Mouse (Mus musculus) layer of hippocampus, postnatal 25 days (tissue): Measurements from ENCODE around the gene Gab2. TPM values are rescaled to one million over a fixed set of nuclear protein-coding genes. Genes with fewer than 3 reads are reported as not detected.
A peak's percentile ranks its signal among the peaks of the same experiment; 100 is the strongest.

ENCODE experiments used
- DNase-seq, 2 experiments: peaks; one replicate each; pipeline ENCODE4 v3.0.0; 2022; ENCODE audit warnings: mixed read lengths in 2 of 2, low spot score in 1 of 2; ENCODE audit errors: extremely low spot score in 1 of 2
- total RNA-seq, 2 experiments: library from RNA; stranded (reverse); gene quantifications; 2 replicates each; pipeline ENCODE4 v1.2.3; 2021

Gab2 gene
- total RNA-seq, 2 experiments from 2014 or later: 9.9 to 11.5 TPM

DNA sequence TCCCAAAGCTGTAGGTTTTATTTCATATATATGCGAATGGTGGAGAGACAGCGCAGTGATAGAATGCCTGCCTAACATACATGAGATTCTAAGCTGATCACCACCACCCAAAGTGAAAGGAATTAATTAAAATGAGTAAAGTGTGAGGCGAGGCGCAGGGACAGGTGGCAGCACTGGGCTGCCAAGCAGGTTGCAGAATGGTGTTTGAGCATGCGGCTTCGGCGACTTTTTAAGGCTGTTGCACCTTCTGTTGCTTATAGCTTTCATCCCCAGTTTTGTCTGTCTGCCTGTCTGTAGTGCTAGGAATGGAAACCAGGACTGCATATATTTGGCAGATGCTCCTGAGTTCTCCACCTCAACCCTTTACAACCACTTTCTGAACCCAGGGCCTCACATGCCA, 258.2 kb downstream of the Gab2 start:
- DNase-seq: no peak

DNA sequence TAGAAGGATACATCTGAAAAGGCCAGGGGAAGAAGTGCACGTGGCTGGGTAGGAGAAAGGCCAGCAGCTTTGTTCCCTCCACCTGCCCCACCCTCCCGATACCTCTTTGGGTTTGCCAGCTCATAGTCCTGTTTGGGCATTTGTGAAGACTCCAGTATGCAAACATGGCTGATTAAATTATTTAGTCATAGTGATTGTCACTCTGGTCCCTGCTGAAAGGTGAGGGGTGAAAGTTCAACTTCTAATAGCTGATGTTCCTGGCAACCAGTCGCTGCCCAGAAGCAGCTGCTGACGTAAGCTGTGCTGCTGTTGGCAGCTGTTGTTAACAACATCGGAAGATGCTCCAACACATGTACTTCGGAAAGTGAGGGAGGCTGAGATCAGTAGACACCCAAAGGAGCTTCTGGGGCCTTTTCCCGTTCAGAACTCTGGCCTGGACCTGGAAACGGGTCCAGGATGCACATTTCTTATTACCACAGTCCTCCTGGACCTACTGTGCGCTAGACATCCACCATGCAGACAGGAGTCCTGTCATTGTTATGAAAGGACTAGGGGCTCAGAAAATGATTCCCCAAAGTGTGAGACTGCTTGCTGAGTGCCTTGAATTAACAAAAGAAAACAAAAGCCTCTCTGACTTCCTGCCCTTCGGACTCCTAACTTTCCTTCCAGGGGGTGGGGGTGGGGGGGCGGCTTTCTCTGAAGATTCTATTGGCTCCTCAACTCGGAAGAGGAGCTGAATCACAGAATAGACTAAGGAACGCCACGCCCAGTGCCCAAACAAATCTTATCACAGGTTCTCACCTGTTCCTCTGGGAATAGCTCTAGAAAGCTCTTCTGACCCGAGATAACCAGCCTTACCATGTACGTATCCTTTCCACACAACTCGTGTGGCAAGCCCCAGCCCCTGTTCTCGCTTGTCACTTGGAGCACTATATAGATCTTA, 259.8 kb downstream of the Gab2 start:
- no peak for DNase-seq

- DNase-seq: no peak
These were observed 261.6 kb downstream of the Gab2 start for GRCm38 (mm10) chr7:97342961-97343360.

DNA sequence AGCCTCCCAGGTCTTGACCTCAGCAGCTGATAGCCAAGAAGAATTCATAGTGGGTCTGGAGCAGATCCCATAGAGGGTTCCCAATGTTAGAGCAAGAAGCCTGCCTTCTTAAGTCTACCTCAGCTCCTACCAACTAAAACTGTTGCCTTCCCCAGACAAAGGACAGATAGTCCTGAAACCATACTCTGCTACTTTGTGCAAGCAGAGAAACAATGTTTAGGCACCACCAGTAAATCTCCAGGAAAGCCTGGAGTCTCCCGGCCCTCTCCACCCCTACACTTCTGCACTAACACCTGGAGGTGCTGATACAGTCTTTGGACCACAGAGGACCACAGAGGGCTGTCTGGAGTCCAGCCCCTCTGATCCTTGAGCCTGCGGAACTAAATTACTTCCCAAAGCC, 263.3 kb downstream of the Gab2 start:
- peak in 1 of 2 experiments; percentile 3 for DNase-seq

DNA sequence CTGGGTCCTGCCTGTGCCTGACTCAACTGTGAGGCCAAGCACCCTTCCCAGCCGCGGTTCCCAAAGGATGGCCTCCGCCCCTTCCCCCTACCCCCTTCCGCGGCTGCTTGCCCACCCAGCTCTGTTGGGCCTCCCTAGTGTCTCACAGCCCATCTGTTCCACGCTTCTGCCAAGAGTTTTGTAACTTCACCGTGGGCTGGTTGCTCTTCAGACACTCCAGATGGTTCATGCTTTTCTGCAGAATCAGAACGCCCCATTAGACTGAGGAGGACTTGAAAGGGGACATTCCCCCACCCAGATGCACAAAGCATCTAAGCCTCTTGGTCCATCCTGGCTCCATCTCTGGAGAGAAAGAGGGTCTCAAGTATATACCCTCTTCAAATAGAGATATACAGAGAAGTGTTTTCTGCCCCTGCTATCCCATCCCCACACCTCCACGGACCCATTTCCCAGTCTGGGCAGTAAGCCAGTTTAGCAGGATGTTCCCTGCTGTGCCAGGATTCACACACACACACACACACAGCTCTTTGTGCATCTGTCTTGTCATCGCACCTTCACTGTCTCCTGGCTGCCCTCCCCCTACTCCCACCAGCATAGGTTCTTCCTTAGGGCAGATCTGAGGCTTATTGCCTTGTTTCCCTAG, 264.0 kb downstream of the Gab2 start:
- DNase-seq: peak; percentile 55 to 61

- no peak for DNase-seq
These were observed 264.9 kb downstream of the Gab2 start for GRCm38 (mm10) chr7:97346111-97346821.

DNA sequence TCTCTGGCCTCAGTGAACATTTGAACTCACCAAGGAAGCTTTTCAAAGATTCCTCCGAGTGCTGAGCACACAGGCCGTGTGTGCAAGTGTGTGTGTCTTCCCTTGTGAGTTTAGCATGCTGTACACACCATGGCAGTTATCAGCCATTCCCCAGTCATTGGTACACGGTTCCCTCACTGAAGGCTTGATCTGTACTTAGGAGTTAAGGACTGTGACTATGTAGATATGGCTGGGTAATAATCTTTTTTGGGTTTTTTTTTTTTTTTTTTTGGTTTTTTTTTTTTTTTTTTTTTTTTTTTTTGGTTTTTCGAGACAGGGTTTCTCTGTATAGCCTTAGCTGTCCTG, 265.4 kb downstream of the Gab2 start:
- DNase-seq: no peak

GRCm38 (mm10) chr7:97347464-97347863, 266.1 kb downstream of the Gab2 start:
- DNase-seq: no peak

- no peak for DNase-seq
These were observed 266.9 kb downstream of the Gab2 start for GRCm38 (mm10) chr7:97348318-97348717.

DNA sequence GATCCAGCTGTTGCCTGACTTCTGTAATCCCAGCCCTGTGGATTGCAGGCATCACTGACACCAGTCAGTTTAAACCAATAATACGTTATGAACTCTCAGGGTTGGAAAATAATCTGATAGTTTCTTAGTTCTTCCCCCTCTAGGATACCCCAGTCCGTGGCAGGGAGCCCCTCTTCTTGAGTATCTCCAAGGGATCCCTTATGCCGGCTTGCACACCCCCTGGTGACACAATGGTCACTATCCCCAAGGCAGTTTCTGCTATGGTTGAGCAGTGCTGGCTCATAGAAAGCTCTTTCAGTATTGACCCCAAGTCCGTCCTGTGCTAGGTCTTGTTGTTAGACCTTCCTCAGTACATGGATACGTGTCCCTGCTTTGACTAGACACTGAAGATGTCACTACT, 267.4 kb downstream of the Gab2 start:
- no peak for DNase-seq

DNA sequence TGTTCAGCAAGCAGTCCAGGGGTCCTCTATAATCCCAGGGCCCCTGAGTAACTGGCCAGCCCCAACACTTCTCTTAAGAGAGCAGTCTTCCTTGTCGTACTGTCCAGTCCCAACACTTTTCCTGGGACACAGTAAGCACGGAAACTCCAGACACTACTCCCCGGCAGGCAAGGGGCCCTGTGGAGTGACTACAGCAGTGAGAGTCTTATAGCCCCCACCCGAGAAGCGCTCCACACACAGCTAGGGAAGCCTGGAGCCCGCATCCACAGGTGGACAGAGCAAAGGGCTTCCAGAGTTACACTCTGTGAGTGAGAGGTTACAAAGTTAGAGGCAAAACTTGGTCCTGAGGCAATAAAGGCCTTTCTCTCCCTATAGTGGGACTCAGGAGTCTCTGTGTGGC, 268.1 kb downstream of the Gab2 start:
- no peak for DNase-seq

- no peak for DNase-seq
These were observed 269.5 kb downstream of the Gab2 start for GRCm38 (mm10) chr7:97350891-97351290.

DNA sequence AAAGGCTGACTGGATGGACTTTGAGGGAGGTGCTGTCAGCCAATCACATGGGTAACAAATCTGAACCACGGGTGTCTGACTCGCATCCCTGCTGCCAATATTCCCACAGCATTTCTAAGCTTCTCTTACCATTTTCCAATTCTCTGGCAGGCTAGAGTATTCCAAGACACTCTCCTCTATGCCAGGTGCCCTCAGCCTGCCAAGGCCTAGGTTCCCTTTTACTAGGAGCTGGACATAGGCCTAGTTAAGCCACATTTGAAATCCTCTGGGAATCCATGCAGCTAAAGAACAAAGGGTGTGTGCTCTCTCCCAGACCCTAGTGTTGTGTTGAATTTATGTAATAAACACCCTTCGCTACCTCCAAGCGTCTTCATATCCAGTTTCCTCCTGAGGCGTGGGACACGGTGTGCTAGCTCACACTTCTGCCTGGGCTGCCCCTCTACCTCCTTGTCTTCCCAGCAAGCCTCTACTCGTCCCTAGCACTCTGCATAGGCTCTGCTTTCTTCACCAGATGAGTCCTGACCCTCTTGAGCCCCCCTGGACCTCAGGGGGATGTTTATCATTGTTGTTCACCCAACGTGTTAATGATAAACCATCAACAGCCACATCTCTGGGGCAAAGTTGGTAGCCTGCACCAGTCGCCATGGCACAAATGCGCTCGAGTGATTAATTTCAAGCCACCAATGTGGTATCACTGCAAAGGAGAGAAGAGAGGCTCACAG, 270.6 kb downstream of the Gab2 start:
- no peak for DNase-seq

GRCm38 (mm10) chr7:97353356-97353755, 272.0 kb downstream of the Gab2 start:
- DNase-seq: no peak

DNA sequence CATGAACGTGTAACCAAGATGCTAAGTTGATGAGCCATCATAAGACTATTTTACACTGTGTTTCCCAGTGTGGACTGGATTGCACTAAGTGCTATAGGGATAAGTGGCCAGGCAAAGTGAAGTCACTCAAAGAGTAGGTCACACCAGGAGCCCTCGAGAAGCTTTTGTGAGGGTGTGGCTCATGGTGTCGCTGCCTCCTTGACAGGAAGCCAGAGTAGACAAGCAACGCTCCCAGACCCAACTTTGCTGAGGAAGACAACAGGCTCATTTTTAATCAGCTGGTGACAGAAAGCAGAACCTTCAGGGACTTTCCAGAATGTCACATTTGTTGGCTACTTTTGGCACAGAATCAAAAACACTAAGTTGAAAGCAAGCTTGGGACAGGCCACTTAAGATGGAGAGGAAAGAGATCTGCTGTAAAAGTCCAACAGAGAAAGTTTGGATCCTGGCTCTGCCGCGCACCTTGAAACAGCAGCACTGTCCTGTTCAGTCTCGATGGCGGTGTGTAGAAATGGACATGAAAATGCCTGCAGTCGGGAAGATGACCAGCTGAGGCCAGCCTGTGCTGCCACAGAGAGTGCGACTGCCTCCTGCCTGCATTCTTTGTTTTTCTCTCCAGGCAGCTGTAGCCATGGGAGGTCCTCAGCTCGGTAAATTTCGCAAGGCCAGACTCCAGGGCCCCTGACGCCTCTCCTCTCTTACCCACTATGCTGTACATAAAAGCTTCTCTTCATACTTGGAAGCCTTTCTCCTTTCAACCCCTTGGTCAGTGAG, 273.9 kb downstream of the Gab2 start:
- no peak for DNase-seq

GRCm38 (mm10) chr7:97356253-97356652, 274.9 kb downstream of the Gab2 start:
- no peak for DNase-seq

GRCm38 (mm10) chr7:97356875-97357276, 275.5 kb downstream of the Gab2 start:
- no peak for DNase-seq

DNA sequence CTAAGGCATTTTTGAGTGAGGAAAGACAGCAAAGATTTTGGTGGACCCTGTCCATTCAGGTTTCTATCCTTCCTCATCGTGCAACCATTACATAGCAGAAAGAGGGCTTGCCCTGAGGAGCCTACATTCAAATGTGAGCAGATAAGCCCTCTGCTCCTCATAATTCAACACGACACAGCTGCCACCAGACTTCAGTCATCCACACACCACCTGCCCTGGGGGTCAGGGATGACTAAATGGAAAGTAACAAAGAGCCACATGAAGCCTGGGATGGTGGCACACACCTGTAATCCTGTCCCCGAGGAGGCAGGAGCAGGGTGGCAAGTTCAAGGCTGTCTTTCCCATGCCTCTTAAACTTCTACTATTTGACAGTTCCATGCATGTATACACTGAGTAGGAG, 276.5 kb downstream of the Gab2 start:
- no peak for DNase-seq

DNA sequence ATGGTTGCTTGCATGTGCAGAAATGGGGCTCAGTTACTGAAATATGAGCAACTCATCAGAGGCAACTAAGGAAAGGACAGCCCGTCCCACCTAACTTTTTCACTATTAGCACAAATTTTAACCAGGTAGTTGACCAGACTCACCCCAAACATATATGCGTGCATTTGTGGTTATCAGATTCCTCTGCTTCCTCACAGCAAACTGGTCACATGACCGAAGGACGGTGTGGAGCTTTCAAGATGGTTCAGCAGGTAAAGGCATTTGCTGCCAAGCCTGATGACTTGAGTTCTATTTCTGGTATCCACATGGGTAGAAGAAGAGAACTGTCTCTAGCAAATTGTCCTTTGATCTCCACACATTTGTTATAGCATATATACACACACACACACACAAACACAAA, 277.0 kb downstream of the Gab2 start:
- DNase-seq: no peak
